Mouse (Mus musculus) CH12.LX (cell line): ENCODE results near the gene Fam214a. TPM values are rescaled to one million over a fixed set of nuclear protein-coding genes. Genes with fewer than 3 reads are reported as not detected.

ENCODE experiments used
- DNase-seq: peaks from one replicate; pipeline ENCODE4 v3.0.0-alpha.2; 2013; ENCODE audit errors: extremely low read depth
- H3K27ac ChIP-seq: 2 replicates; pipeline ENCODE4 v1.5.1; 2012; ENCODE audit warnings: low read depth, mild to moderate bottlenecking, control low read depth, moderate library complexity; ENCODE audit not compliant: insufficient read depth
- H3K27me3 ChIP-seq: replicated peaks from 2 replicates; pipeline ENCODE3; 2012; ENCODE audit warnings: inconsistent platforms
- H3K36me3 ChIP-seq, 2 experiments: replicated peaks in 1 of 2; 2 replicates each; pipeline versions ENCODE3 to v1.6.1; 2012; ENCODE audit warnings: inconsistent platforms in 1 of 2, low read length in 1 of 2, mild to moderate bottlenecking in 1 of 2, mixed read lengths in 1 of 2, moderate library complexity in 1 of 2; ENCODE audit not compliant: control insufficient read depth in 1 of 2, insufficient read depth in 1 of 2
- H3K4me1 ChIP-seq, 2 experiments: 2 replicates each; pipeline ENCODE4 v1.6.1; 2012; ENCODE audit warnings: inconsistent platforms in 1 of 2, moderate library complexity in 1 of 2; ENCODE audit not compliant: insufficient read depth in 2 of 2, control insufficient read depth in 1 of 2
- H3K4me2 ChIP-seq: 2 replicates; pipeline ENCODE4 v1.6.1; 2012; ENCODE audit warnings: low read depth, mild to moderate bottlenecking, control low read depth; ENCODE audit not compliant: poor library complexity, insufficient read depth, severe bottlenecking
- H3K4me3 ChIP-seq, 3 experiments: fragments of 150-350 bp in 1 of 3; sonication (generic) in 1 of 3; replicated peaks in 1 of 3; 2 replicates each; pipeline versions ENCODE3 to v1.5.1; 2011 to 2012; ENCODE audit warnings: low read depth in 2 of 3, low read length in 2 of 3, mild to moderate bottlenecking in 2 of 3, moderate library complexity in 2 of 3, control low read depth in 1 of 3, improper control_type of control experiment in 1 of 3, inconsistent platforms in 1 of 3, mixed read lengths in 1 of 3; ENCODE audit not compliant: poor library complexity in 1 of 3
- H3K79me2 ChIP-seq: replicated peaks from 2 replicates; pipeline ENCODE4 v1.6.1; 2012; ENCODE audit warnings: mild to moderate bottlenecking, moderate library complexity; ENCODE audit not compliant: control insufficient read depth, poor library complexity, insufficient read depth, severe bottlenecking; ENCODE audit errors: extremely low read depth
- H3K9ac ChIP-seq: 2 replicates; pipeline ENCODE4 v1.6.1; 2012; ENCODE audit warnings: low read depth, mild to moderate bottlenecking, control low read depth, moderate library complexity; ENCODE audit not compliant: insufficient read depth
- H3K9me3 ChIP-seq: replicated peaks from 2 replicates; pipeline ENCODE3; 2012; ENCODE audit warnings: low read length, inconsistent platforms, mixed read lengths
- CHD1 ChIP-seq: IDR thresholded peaks from 2 replicates; pipeline ENCODE4 v1.6.1; 2012; ENCODE audit warnings: low read depth, low read length, improper control_type of control experiment, inconsistent platforms
- CTCF ChIP-seq, 2 experiments: IDR thresholded peaks in 1 of 2; conservative IDR thresholded peaks in 1 of 2; 2 replicates each; pipeline ENCODE4 v1.5.1; 2011 to 2012; ENCODE audit warnings: low read depth in 2 of 2, low read length in 2 of 2, improper control_type of control experiment in 1 of 2, inconsistent platforms in 1 of 2, mild to moderate bottlenecking in 1 of 2, moderate library complexity in 1 of 2
- ELF1 ChIP-seq: IDR thresholded peaks from 2 replicates; pipeline ENCODE4 v1.6.1; 2014; ENCODE audit warnings: low read depth, mild to moderate bottlenecking, inconsistent platforms, low read length, improper control_type of control experiment
- GABPA ChIP-seq: IDR thresholded peaks from 2 replicates; pipeline ENCODE4 v1.6.1; 2012; ENCODE audit warnings: low read depth, low read length, improper control_type of control experiment, inconsistent platforms; ENCODE audit not compliant: insufficient replicate concordance
- MAFK ChIP-seq: IDR thresholded peaks from 2 replicates; pipeline ENCODE4 v1.6.1; 2011; ENCODE audit warnings: low read length, improper control_type of control experiment; ENCODE audit not compliant: insufficient replicate concordance
- MAX ChIP-seq: IDR thresholded peaks from 2 replicates; pipeline ENCODE4 v1.6.1; 2011; ENCODE audit warnings: low read length, improper control_type of control experiment
- NELFE ChIP-seq: IDR thresholded peaks from 2 replicates; pipeline ENCODE4 v1.6.1; 2011; ENCODE audit warnings: low read depth, low read length, improper control_type of control experiment
- NRF1 ChIP-seq: IDR thresholded peaks from 2 replicates; pipeline ENCODE4 v1.6.1; 2014; ENCODE audit warnings: low read depth, mild to moderate bottlenecking, inconsistent platforms, low read length, improper control_type of control experiment, moderate library complexity
- POLR2A ChIP-seq: IDR thresholded peaks from 2 replicates; pipeline ENCODE4 v1.6.1; 2011; ENCODE audit warnings: low read depth, mild to moderate bottlenecking, improper control_type of control experiment, low read length
- POLR2AphosphoS2 ChIP-seq: IDR thresholded peaks from 2 replicates; pipeline ENCODE4 v1.6.1; 2011; ENCODE audit warnings: low read depth, low read length, improper control_type of control experiment
- RAD21 ChIP-seq: IDR thresholded peaks from 2 replicates; pipeline ENCODE4 v1.6.1; 2011; ENCODE audit warnings: low read depth, mild to moderate bottlenecking, low read length, improper control_type of control experiment, moderate library complexity
- RCOR1 ChIP-seq: conservative IDR thresholded peaks from 2 replicates; pipeline ENCODE4 v1.6.1; 2012; ENCODE audit warnings: low read depth, mild to moderate bottlenecking, inconsistent platforms, low read length, improper control_type of control experiment
- USF1 ChIP-seq: IDR thresholded peaks from 2 replicates; pipeline ENCODE4 v1.6.1; 2014; ENCODE audit warnings: low read depth, mild to moderate bottlenecking, inconsistent platforms, low read length, improper control_type of control experiment
- USF2 ChIP-seq: conservative IDR thresholded peaks from 2 replicates; pipeline ENCODE4 v1.6.1; 2011; ENCODE audit warnings: low read depth, low read length, improper control_type of control experiment
- dilution Hi-C: fragments of 300-500 bp; cut with MboI; formaldehyde crosslinking; loops from 2 replicates; pipeline ENCODE4 v1.14.3; 2020; ENCODE audit warnings: low sequenced_read_pairs; ENCODE audit not compliant: extremely low pct_unique_long_range_greater_than_20kb, extremely low pct_ligation_motif_present
- in situ Hi-C: fragments of 300-500 bp; cut with MboI; formaldehyde crosslinking; loops from 3 replicates; pipeline ENCODE4 v1.14.3; 2019; ENCODE audit warnings: low sequenced_read_pairs, low pct_ligation_motif_present, low pct_unique_long_range_greater_than_20kb, mixed read lengths
- polyA plus RNA-seq: library from polyadenylated mRNA; unstranded; fragments of >175 nt; gene quantifications from 2 replicates; pipeline ENCODE4 v1.2.1, GENCODE M21; 2012; ENCODE audit warnings: low read depth; ENCODE audit not compliant: insufficient read length
- total RNA-seq, 2 experiments: library from RNA; depleted of rRNA; stranded (reverse); fragments of 300-350 nt in 1 of 2; fragments of >200 nt in 1 of 2; gene quantifications; 2 replicates each; pipeline ENCODE4 v1.2.3; 2012 to 2014

The Fam214a gene
- total and polyA plus RNA-seq, 3 experiments: 6.2 to 8.6 (median 7.0) TPM

DNA sequence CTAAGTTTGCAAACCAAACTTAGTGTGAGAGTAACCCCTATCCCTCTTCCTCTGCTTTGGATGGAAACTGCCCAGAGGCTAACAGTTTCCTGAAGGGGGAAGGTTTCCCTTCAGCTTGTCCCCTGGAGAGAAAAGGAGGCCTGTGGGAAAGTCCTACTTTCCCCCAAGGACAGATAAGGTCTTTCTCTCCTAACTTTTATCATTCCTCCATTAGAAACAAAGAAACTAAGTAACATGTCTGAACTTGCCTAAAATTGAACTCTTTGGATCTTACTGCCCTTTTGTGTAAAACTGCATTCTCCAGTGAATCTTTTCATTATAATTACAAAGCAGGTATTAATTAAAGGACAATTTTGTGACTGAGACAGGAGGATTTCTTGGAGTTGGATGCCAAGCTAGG is 45.3 kb downstream of the Fam214a start:
- Histone ChIP-seq H3K4me1 (peaks cover 5 to 33% of the 10 kb centered on the region in 2 experiments; a peak in 3 of 4 replicates), H3K9me3 (no peaks in the 10 kb centered on the region), H3K79me2 (no peaks in the 10 kb centered on the region), H3K27ac (no peak overlapping the region), H3K4me2 (no peak overlapping the region), H3K36me3 (peaks cover 0 to 10% of the 10 kb centered on the region in 2 experiments), H3K4me3 (no peak overlapping the region), H3K9ac (no peak overlapping the region), H3K27me3 (no peaks in the 10 kb centered on the region)
- TF ChIP-seq NELFE: no peak
- TF ChIP-seq ELF1: no peak
- TF ChIP-seq POLR2A: no peak
- TF ChIP-seq CHD1: no peak
- TF ChIP-seq CTCF (conservative IDR thresholded peaks at IDR 0.05 in 1 of 2, IDR thresholded peaks at IDR 0.05 in 1 of 2; ENCODE audit: low read depth in 2 of 2, low read length in 2 of 2): no peak
- no peak for TF ChIP-seq MAFK
- dilution Hi-C loops (no loop called here), in situ Hi-C loops (no loop called here)
- no peak for DNase-seq

DNA sequence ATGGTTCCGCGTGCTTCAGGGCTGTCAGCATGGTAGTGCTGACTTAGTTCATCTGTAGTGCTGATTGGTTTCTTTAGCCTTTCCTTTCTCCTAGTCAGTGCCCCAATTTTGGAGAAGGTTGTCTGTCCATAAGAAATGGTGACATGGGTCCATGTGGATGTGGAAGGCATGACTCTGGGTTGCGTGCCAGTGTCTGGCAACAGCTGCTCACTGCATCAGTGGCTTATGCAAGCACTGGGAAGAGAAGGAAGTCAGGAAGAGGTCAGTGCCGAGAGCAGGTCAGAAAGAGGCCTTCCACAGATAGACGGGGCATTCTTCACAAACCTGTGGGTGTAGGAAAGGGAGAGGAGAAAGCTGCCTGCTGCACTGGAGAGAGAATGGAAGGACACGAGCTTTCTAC is 48.3 kb downstream of the Fam214a start:
- Histone ChIP-seq H3K4me3 (no peak overlapping the region), H3K79me2 (no peaks in the 10 kb centered on the region), H3K36me3 (peaks cover 4 to 15% of the 10 kb centered on the region in 2 experiments), H3K27ac (no peak overlapping the region), H3K4me1 (peaks cover 5 to 25% of the 10 kb centered on the region in 2 experiments; a peak in 3 of 4 replicates), H3K9ac (no peak overlapping the region), H3K4me2 (no peak overlapping the region), H3K9me3 (no peaks in the 10 kb centered on the region), H3K27me3 (no peaks in the 10 kb centered on the region)
- TF ChIP-seq POLR2AphosphoS2 (no peak), USF1 (no peak)
- in situ Hi-C loops (no loop called here), dilution Hi-C loops (no loop called here)
- DNase-seq: no peak

DNA sequence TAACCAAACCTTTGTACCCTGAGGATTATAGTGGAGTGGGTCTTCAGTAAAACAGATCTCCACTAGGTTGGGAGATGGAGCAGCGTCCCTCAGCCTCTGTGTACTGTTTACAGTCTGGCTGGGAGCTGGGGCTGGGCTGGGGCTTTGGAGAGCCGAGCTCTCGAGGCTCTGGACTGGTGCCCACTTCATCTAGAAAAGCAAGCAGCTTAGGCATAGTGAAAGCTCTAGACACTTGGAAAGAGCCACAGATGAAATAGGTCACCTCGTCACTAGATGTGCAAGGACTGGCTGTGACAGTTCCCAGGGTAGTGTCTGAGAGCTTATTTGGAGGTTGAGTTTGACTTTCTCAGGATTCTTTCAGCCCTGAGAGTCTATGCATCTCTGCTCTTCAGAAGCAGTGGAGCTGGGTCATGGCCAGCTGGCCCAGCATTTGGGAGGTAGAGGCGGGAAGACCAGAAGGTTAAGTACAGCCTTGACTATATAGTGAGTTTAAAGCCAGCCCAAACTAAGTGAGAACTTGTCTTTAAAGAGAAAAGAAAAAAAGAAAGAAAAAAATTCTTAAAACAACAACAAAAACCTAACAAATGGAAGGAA is 49.0 kb downstream of the Fam214a start:
- no peaks in the 10 kb centered on the region for H3K9me3 ChIP-seq
- TF ChIP-seq NRF1 (no peak), MAFK (no peak), CTCF (conservative IDR thresholded peaks at IDR 0.05 in 1 of 2, IDR thresholded peaks at IDR 0.05 in 1 of 2; ENCODE audit: low read depth in 2 of 2, low read length in 2 of 2) (no peak), USF2 (no peak), RAD21 (no peak), GABPA (no peak), RCOR1 (no peak), USF1 (no peak), MAX (no peak)
- no peak overlapping the region for H3K27ac ChIP-seq
- no peak overlapping the region for H3K4me2 ChIP-seq
- no peaks in the 10 kb centered on the region for H3K27me3 ChIP-seq
- no peak overlapping the region for H3K9ac ChIP-seq
- H3K4me1 ChIP-seq: peaks cover 5 to 18% of the 10 kb centered on the region in 2 experiments; a peak in 3 of 4 replicates
- in situ Hi-C loops (no loop called here), dilution Hi-C loops (no loop called here)
- H3K36me3 ChIP-seq: peaks cover 11 to 21% of the 10 kb centered on the region in 2 experiments
- no peak for DNase-seq
- H3K4me3 ChIP-seq: no peak overlapping the region
- H3K79me2 ChIP-seq: no peaks in the 10 kb centered on the region
